Mouse (Mus musculus) thymus, adult 2 months (tissue): ENCODE data around the gene Slc41a2.

ENCODE experiments used
- CTCF ChIP-seq: fragments of 200-500 bp; IDR thresholded peaks from 2 replicates; pipeline ENCODE4 v1.5.1; 2012; ENCODE audit warnings: mild to moderate bottlenecking, control low read depth, low read length, moderate library complexity, borderline replicate concordance; ENCODE audit not compliant: control insufficient read depth, poor library complexity, insufficient read depth; ENCODE audit errors: extremely low read depth
- POLR2A ChIP-seq: fragments of 200-500 bp; IDR thresholded peaks from 2 replicates; pipeline ENCODE4 v1.6.1; 2012; ENCODE audit warnings: mild to moderate bottlenecking, low read length, control low read depth, moderate library complexity; ENCODE audit not compliant: control insufficient read depth, poor library complexity, insufficient read depth; ENCODE audit errors: extremely low read depth

- TF ChIP-seq CTCF (no peak), POLR2A (no peak)
These were observed 31.2 kb upstream of the Slc41a2 start for GRCm38 (mm10) chr10:83368918-83369317.
